Mouse (Mus musculus): Measurements from ENCODE around the gene Vmn1r41.

- TF ChIP-seq CTCF (IDR thresholded peaks at IDR 0.05; ENCODE audit: low read depth, low read length) (no peak), POLR2A (IDR thresholded peaks at IDR 0.05; ENCODE audit: extremely low read depth, insufficient read depth, low read length) (no peak)
Observed at GRCm38 (mm10) chr6:89740466-89740865, at the start of gene Vmn1r41.

Measured in liver, adult 2 months (tissue).